Mouse (Mus musculus) kidney, embryonic 15.5 days (tissue): ENCODE measurements around the gene Adamtsl3. TPM values are rescaled to one million over a fixed set of nuclear protein-coding genes. Genes with fewer than 3 reads are reported as not detected.

Experiments used
- ATAC-seq: fragments of 200-750 bp; cut with Nextera tagmentation; replicated peaks from 2 replicates; pipeline ENCODE4 v1.8.0; 2017; ENCODE audit warnings: moderate TSS enrichment; ENCODE audit not compliant: low FRiP score
- H3K27ac ChIP-seq: fragments of 300-500 bp; sonication (generic); 2 replicates; pipeline ENCODE4 v1.5.1; 2015; ENCODE audit warnings: mild to moderate bottlenecking, inconsistent platforms
- H3K27me3 ChIP-seq: fragments of 300-500 bp; sonication (generic); 2 replicates; pipeline ENCODE4 v1.6.1; 2015; ENCODE audit warnings: inconsistent platforms
- H3K36me3 ChIP-seq: fragments of 300-500 bp; sonication (generic); 2 replicates; pipeline ENCODE4 v1.6.1; 2015; ENCODE audit warnings: inconsistent platforms
- H3K4me1 ChIP-seq: fragments of 300-500 bp; sonication (generic); 2 replicates; pipeline ENCODE4 v1.6.1; 2015; ENCODE audit warnings: inconsistent platforms
- H3K4me2 ChIP-seq: fragments of 300-500 bp; sonication (generic); 2 replicates; pipeline ENCODE4 v1.6.1; 2015; ENCODE audit warnings: moderate library complexity, mild to moderate bottlenecking, inconsistent platforms
- H3K4me3 ChIP-seq: fragments of 300-500 bp; sonication (generic); replicated peaks from 2 replicates; pipeline ENCODE4 v1.5.1; 2015; ENCODE audit warnings: mild to moderate bottlenecking, inconsistent platforms
- H3K9ac ChIP-seq: fragments of 300-500 bp; sonication (generic); 2 replicates; pipeline ENCODE4 v1.6.1; 2015; ENCODE audit warnings: mild to moderate bottlenecking, inconsistent platforms
- H3K9me3 ChIP-seq: fragments of 300-500 bp; sonication (generic); replicated peaks from 2 replicates; pipeline ENCODE4 v1.6.1; 2016; ENCODE audit warnings: inconsistent platforms
- whole genome bisulfite sequencing: fragments of 180-500 bp; shearing (Covaris S2); methylation state at CpG from one replicate; pipeline ENCODE4 v1.1.7; 2015; ENCODE audit warnings: mixed read lengths; 5-methylcytosine and 5-hydroxymethylcytosine counted together
- polyA plus RNA-seq: library from polyadenylated mRNA; unstranded; fragments of >200 nt; fragmentation: Nextera tagmentation; extraction: Ambion mirVana; gene quantifications from 2 replicates; pipeline ENCODE4 v1.2.1, GENCODE M21; 2015

The Adamtsl3 gene
- polyA plus RNA-seq, 1 experiment from 2014 or later: 0.43 TPM

- no peaks in the 10 kb centered on the region for H3K36me3 ChIP-seq
- H3K27ac ChIP-seq: no peak overlapping the region
- peak; percentile 29; the same call in 1 of the 2 replicates for ATAC-seq
- H3K9ac ChIP-seq: no peak overlapping the region
- no peaks in the 10 kb centered on the region for H3K9me3 ChIP-seq
- no peaks in the 10 kb centered on the region for H3K27me3 ChIP-seq
- 39% methylated on average over 4 of the region's 4 CpGs for WGBS
- no peak overlapping the region for H3K4me2 ChIP-seq
- H3K4me1 ChIP-seq: no peaks in the 10 kb centered on the region
- no peak overlapping the region for H3K4me3 ChIP-seq
Measured at GRCm38 (mm10) chr7:82366056-82366455, 30.6 kb downstream of the Adamtsl3 start.

- Histone ChIP-seq H3K9me3 (no peaks in the 10 kb centered on the region), H3K27me3 (no peaks in the 10 kb centered on the region), H3K36me3 (no peaks in the 10 kb centered on the region), H3K4me2 (no peak overlapping the region), H3K4me3 (no peak overlapping the region), H3K27ac (0 out of 2 replicates have a peak overlapping the region, but pooled peaks have one; percentile 28), H3K9ac (no peak overlapping the region), H3K4me1 (no peaks in the 10 kb centered on the region)
- WGBS: 79% methylated on average over 5 of the region's 5 CpGs
- no peak for ATAC-seq
Measured at GRCm38 (mm10) chr7:82366471-82366870, 31.0 kb downstream of the Adamtsl3 start.

GRCm38 (mm10) chr7:82368047-82368446 lies 32.6 kb downstream of the Adamtsl3 start:
- H3K4me1 ChIP-seq: no peaks in the 10 kb centered on the region
- no peak overlapping the region for H3K4me2 ChIP-seq
- H3K27me3 ChIP-seq: no peaks in the 10 kb centered on the region
- 27% methylated on average over 2 of the region's 2 CpGs for WGBS
- H3K9me3 ChIP-seq: no peaks in the 10 kb centered on the region
- no peaks in the 10 kb centered on the region for H3K36me3 ChIP-seq
- ATAC-seq: no peak
- no peak overlapping the region for H3K4me3 ChIP-seq
- no peak overlapping the region for H3K9ac ChIP-seq
- H3K27ac ChIP-seq: no peak overlapping the region

GRCm38 (mm10) chr7:82370132-82370531 lies 34.6 kb downstream of the Adamtsl3 start:
- Histone ChIP-seq H3K27ac (no peak overlapping the region), H3K36me3 (no peaks in the 10 kb centered on the region), H3K4me3 (no peak overlapping the region), H3K27me3 (no peaks in the 10 kb centered on the region), H3K4me2 (no peak overlapping the region), H3K4me1 (no peaks in the 10 kb centered on the region), H3K9ac (no peak overlapping the region), H3K9me3 (no peaks in the 10 kb centered on the region)
- WGBS: 81% methylated on average over 8 of the region's 8 CpGs
- ATAC-seq: no peak

- Histone ChIP-seq H3K4me2 (no peak overlapping the region), H3K9ac (no peak overlapping the region), H3K4me1 (no peaks in the 10 kb centered on the region), H3K36me3 (no peaks in the 10 kb centered on the region), H3K4me3 (no peak overlapping the region), H3K27ac (no peak overlapping the region), H3K27me3 (no peaks in the 10 kb centered on the region), H3K9me3 (no peaks in the 10 kb centered on the region)
- no peak for ATAC-seq
- 59% methylated on average over 3 of the region's 3 CpGs for WGBS
Measured at GRCm38 (mm10) chr7:82371411-82371810, 35.9 kb downstream of the Adamtsl3 start.

GRCm38 (mm10) chr7:82378311-82378710 lies 42.8 kb downstream of the Adamtsl3 start:
- Histone ChIP-seq H3K4me2 (no peak overlapping the region), H3K27ac (no peak overlapping the region), H3K4me1 (no peaks in the 10 kb centered on the region), H3K27me3 (no peaks in the 10 kb centered on the region), H3K4me3 (no peak overlapping the region), H3K9ac (no peak overlapping the region), H3K36me3 (no peaks in the 10 kb centered on the region), H3K9me3 (no peaks in the 10 kb centered on the region)
- 96% methylated on average over 1 of the region's 1 CpGs for WGBS
- no peak for ATAC-seq

GRCm38 (mm10) chr7:82379765-82380164 lies 44.3 kb downstream of the Adamtsl3 start:
- Histone ChIP-seq H3K9me3 (no peaks in the 10 kb centered on the region), H3K27me3 (no peaks in the 10 kb centered on the region), H3K27ac (no peak overlapping the region), H3K4me2 (no peak overlapping the region), H3K36me3 (no peaks in the 10 kb centered on the region), H3K4me3 (no peak overlapping the region), H3K9ac (no peak overlapping the region), H3K4me1 (no peaks in the 10 kb centered on the region)
- 71% methylated on average over 7 of the region's 7 CpGs for WGBS
- no peak for ATAC-seq

GRCm38 (mm10) chr7:82382843-82383535 lies 47.5 kb downstream of the Adamtsl3 start:
- Histone ChIP-seq H3K9me3 (no peaks in the 10 kb centered on the region), H3K9ac (no peak overlapping the region), H3K36me3 (no peaks in the 10 kb centered on the region), H3K27me3 (no peaks in the 10 kb centered on the region), H3K4me2 (no peak overlapping the region), H3K4me3 (no peak overlapping the region), H3K4me1 (no peaks in the 10 kb centered on the region), H3K27ac (0 out of 2 replicates have a peak overlapping the region, but pooled peaks have one; percentile 33)
- peak; percentile 66 for ATAC-seq
- WGBS: 38% methylated on average over 4 of the region's 4 CpGs

- H3K36me3 ChIP-seq: no peaks in the 10 kb centered on the region
- no peak overlapping the region for H3K4me3 ChIP-seq
- H3K27ac ChIP-seq: no peak overlapping the region
- H3K4me1 ChIP-seq: no peaks in the 10 kb centered on the region
- no peaks in the 10 kb centered on the region for H3K9me3 ChIP-seq
- H3K27me3 ChIP-seq: no peaks in the 10 kb centered on the region
- 24% methylated on average over 3 of the region's 3 CpGs for WGBS
- no peak; the same call in 1 of the 2 replicates for ATAC-seq
- H3K9ac ChIP-seq: no peak overlapping the region
- H3K4me2 ChIP-seq: no peak overlapping the region
Measured at GRCm38 (mm10) chr7:82383536-82383848, 48.0 kb downstream of the Adamtsl3 start.

GRCm38 (mm10) chr7:82387121-82387520 lies 51.6 kb downstream of the Adamtsl3 start:
- H3K4me2 ChIP-seq: no peak overlapping the region
- no peak overlapping the region for H3K9ac ChIP-seq
- H3K36me3 ChIP-seq: no peaks in the 10 kb centered on the region
- ATAC-seq: no peak
- no peaks in the 10 kb centered on the region for H3K9me3 ChIP-seq
- H3K4me3 ChIP-seq: no peak overlapping the region
- WGBS: 94% methylated on average over 3 of the region's 3 CpGs
- H3K27ac ChIP-seq: no peak overlapping the region
- no peaks in the 10 kb centered on the region for H3K27me3 ChIP-seq
- no peaks in the 10 kb centered on the region for H3K4me1 ChIP-seq

GRCm38 (mm10) chr7:82394435-82395186 lies 59.1 kb downstream of the Adamtsl3 start:
- H3K9ac ChIP-seq: no peak overlapping the region
- H3K4me3 ChIP-seq: no peak overlapping the region
- H3K27me3 ChIP-seq: no peaks in the 10 kb centered on the region
- 78% methylated on average over 6 of the region's 6 CpGs for WGBS
- no peak for ATAC-seq
- H3K36me3 ChIP-seq: no peaks in the 10 kb centered on the region
- H3K9me3 ChIP-seq: no peaks in the 10 kb centered on the region
- H3K4me2 ChIP-seq: no peak overlapping the region
- H3K27ac ChIP-seq: no peak overlapping the region
- H3K4me1 ChIP-seq: no peaks in the 10 kb centered on the region

- no peak overlapping the region for H3K4me2 ChIP-seq
- no peak overlapping the region for H3K9ac ChIP-seq
- H3K4me1 ChIP-seq: no peaks in the 10 kb centered on the region
- H3K36me3 ChIP-seq: no peaks in the 10 kb centered on the region
- no peak for ATAC-seq
- H3K27me3 ChIP-seq: no peaks in the 10 kb centered on the region
- no peaks in the 10 kb centered on the region for H3K9me3 ChIP-seq
- WGBS: 90% methylated on average over 12 of the region's 12 CpGs
- no peak overlapping the region for H3K27ac ChIP-seq
- H3K4me3 ChIP-seq: no peak overlapping the region
Measured at GRCm38 (mm10) chr7:82395239-82395638, 59.7 kb downstream of the Adamtsl3 start.
